ENCODE assay signal across 11 mouse cellular contexts in genomic region chr15:94523251-94523650, GRCm38 (mm10). TPM values are rescaled to one million over a fixed set of nuclear protein-coding genes. Genes with fewer than 3 reads are reported as not detected.
"Had no signal": no experiment of that assay in that cellular context is flagged by ENCODE, and none has a peak within 500 bp of the region (broad histone marks: within the 10 kb centered on the region; RNA-seq: fewer than 3 reads in every experiment).

No protein-coding gene starts in this region.

- H3K36me3 ChIP-seq: liver, embryonic 15.5 days; midbrain, embryonic 13.5 days; stomach, embryonic 15.5 days had no signal

- H3K27me3 ChIP-seq: liver, embryonic 15.5 days; midbrain, embryonic 13.5 days; stomach, embryonic 15.5 days had no signal

- H3K9me3 ChIP-seq: limb, embryonic 10.5 days; liver, embryonic 15.5 days; midbrain, embryonic 13.5 days; stomach, embryonic 15.5 days had no signal

- H3K27ac ChIP-seq: kidney, postnatal 0 days; limb, embryonic 10.5 days; liver, embryonic 15.5 days; midbrain, embryonic 13.5 days; stomach, embryonic 15.5 days had no signal

- DNase-seq: kidney, postnatal 36 days; lung, adult 2 months; lung, postnatal 36 days; right cerebral cortex, postnatal 14 days; thymus, postnatal 4 days had no signal

- H3K4me1 ChIP-seq: limb, embryonic 10.5 days; liver, embryonic 15.5 days; midbrain, embryonic 13.5 days; stomach, embryonic 15.5 days had no signal

- H3K4me3 ChIP-seq: limb, embryonic 10.5 days; liver, embryonic 15.5 days; midbrain, embryonic 13.5 days; stomach, embryonic 15.5 days had no signal

- H3K9ac ChIP-seq: liver, embryonic 15.5 days; midbrain, embryonic 13.5 days; stomach, embryonic 15.5 days had no signal

RNA-seq across cellular contexts. Expression of gene Adamts20, which starts 58.0 kb away (rescaled TPM):
- total RNA-seq: megakaryocyte progenitor cell, adult 5-6 weeks had no signal
